Mouse (Mus musculus): ENCODE measurements around the gene Snrpd2. TPM values are rescaled to one million over a fixed set of nuclear protein-coding genes. Genes with fewer than 3 reads are reported as not detected.
A peak's percentile ranks its signal among the peaks of the same experiment; 100 is the strongest.

Snrpd2 gene
- polyA plus RNA-seq, 2 experiments = 143 to 151 TPM

DNA sequence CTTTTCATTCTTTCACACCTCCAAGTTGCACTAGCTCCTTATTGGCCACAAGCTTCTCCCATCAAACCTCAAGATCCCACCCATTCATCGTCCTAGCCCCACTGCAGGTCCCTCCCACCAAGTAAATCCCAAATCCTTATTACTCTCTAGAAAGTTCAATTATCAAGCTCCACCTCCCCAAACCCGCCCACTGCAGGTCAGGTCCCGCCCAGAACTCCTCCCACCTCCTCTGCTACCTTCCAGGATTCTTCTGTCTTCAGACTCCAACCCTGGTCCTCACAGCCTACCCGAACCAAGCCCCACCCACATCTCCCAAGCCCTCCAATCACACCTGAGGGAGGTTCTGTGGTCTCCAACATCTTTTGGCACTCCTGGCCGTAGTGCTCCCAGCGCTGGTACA is 14.7 kb downstream of the Snrpd2 start:
- ATAC-seq (ENCODE audit: low FRiP score, low read depth) (peak; percentile 78), DNase-seq (ENCODE audit: low spot score) (peak; percentile 49)
- peaks cover 21% of the 10 kb centered on the region for H3K27me3 ChIP-seq (ENCODE audit: control insufficient read depth, insufficient read depth, low read length)
- no peak overlapping the region for H3K27ac ChIP-seq (replicated peaks; ENCODE audit: low read depth, low read length)
- H3K9me3 ChIP-seq (ENCODE audit: control insufficient read depth, low read length) = no peaks in the 10 kb centered on the region
- H3K4me3 ChIP-seq (replicated peaks; ENCODE audit: low read length) = peak overlapping the region; percentile 14
- H3K4me1 ChIP-seq (ENCODE audit: control insufficient read depth, insufficient read depth, low read length) = peaks cover 19% of the 10 kb centered on the region; the same call in 1 of the 2 replicates
- 0% methylated on average over 6 of the region's 6 CpGs for WGBS
- no peaks in the 10 kb centered on the region for H3K36me3 ChIP-seq (ENCODE audit: control insufficient read depth, insufficient read depth, low read length)
- TF ChIP-seq POLR2A (IDR thresholded peaks at IDR 0.05; ENCODE audit: borderline replicate concordance, extremely low read depth, insufficient read depth, insufficient read length) = no peak
- no peak overlapping the region for H3K9ac ChIP-seq (ENCODE audit: low read depth, low read length, severe bottlenecking)
- H3K4me2 ChIP-seq (replicated peaks; ENCODE audit: low read depth, low read length, severe bottlenecking) = peak overlapping the region; percentile 37

DNA sequence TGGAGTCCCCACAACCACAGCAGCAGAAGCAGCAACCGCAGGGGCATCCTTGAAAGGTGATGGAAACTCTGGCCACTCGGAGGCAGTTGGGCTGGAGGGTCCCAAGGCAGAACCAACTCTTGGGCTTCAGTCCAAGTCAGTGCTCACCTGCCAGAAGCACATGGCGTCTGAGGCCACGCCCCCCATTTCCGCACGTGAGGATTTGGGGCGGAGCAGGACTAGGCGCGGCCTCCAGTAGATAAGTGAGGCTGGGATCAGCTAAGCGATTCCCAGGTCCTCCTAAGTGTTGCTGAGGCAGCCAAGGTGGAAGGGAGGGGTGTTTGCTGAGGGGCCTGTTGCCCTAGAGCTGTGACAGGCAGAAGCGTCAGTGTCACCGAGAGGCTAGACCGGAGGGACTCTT is 15.5 kb downstream of the Snrpd2 start:
- Histone ChIP-seq H3K27me3 (ENCODE audit: control insufficient read depth, insufficient read depth, low read length) (peaks cover 13% of the 10 kb centered on the region), H3K9ac (ENCODE audit: low read depth, low read length, severe bottlenecking) (no peak overlapping the region), H3K4me2 (replicated peaks; ENCODE audit: low read depth, low read length, severe bottlenecking) (peak overlapping the region; percentile 37), H3K27ac (replicated peaks; ENCODE audit: low read depth, low read length) (no peak overlapping the region), H3K4me3 (replicated peaks; ENCODE audit: low read length) (no peak overlapping the region), H3K4me1 (ENCODE audit: control insufficient read depth, insufficient read depth, low read length) (peaks cover 19% of the 10 kb centered on the region; the same call in 1 of the 2 replicates), H3K9me3 (ENCODE audit: control insufficient read depth, low read length) (no peaks in the 10 kb centered on the region), H3K36me3 (ENCODE audit: control insufficient read depth, insufficient read depth, low read length) (no peaks in the 10 kb centered on the region)
- no peak for ATAC-seq (ENCODE audit: low FRiP score, low read depth)
- no peak for DNase-seq (ENCODE audit: low spot score)
- no peak for TF ChIP-seq POLR2A (IDR thresholded peaks at IDR 0.05; ENCODE audit: borderline replicate concordance, extremely low read depth, insufficient read depth, insufficient read length)
- WGBS = 4% methylated on average over 13 of the region's 13 CpGs

DNA sequence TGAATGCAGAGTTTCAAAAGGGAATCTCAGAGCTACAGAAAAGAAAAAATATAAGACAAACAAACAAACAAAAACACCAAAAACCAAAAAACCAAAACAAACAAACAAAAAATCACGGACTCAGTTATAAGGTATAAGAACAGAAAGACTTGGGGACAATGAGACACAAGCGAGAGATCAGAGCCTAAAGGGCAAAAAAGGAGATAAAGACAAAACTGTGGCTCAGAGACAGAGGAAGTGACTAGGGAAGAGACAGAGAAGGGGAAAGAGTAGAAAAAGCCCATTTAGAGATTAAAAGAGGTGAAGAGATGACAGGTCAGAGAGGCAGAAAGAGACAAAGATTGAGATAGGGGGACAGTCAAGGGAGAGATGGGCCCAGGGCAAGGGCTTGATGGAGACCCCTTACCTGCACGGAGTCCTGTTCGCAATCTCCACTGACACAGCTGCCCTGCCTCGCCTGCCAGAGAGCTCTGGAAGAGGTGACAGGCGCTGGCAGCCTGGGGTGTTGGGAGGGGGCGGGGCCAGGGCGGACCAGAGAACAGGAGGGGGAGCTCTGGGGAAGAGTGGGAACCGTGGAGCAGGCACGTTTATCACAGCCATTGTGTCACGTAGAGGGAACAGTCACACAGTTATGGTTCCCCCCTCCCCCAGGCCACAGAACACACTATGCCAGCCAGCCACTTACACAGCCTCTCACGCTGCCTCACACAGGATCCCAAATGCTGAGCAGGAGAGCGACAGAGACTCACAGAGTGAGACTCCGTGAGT is 16.3 kb downstream of the Snrpd2 start, which contains the start of gene Gipr:
Gipr (minus strand) TSS at position 472 of the 768 bp plus-strand sequence.
- no peaks in the 10 kb centered on the region for H3K9me3 ChIP-seq (ENCODE audit: control insufficient read depth, low read length)
- H3K27me3 ChIP-seq (ENCODE audit: control insufficient read depth, insufficient read depth, low read length) = peaks cover 8% of the 10 kb centered on the region
- no peak for TF ChIP-seq POLR2A (IDR thresholded peaks at IDR 0.05; ENCODE audit: borderline replicate concordance, extremely low read depth, insufficient read depth, insufficient read length)
- no peak for DNase-seq (ENCODE audit: low spot score)
- no peak within 1 kb of the TSS for H3K9ac ChIP-seq (ENCODE audit: low read depth, low read length, severe bottlenecking)
- no peak within 1 kb of the TSS for H3K27ac ChIP-seq (replicated peaks; ENCODE audit: low read depth, low read length)
- no peak for ATAC-seq (ENCODE audit: low FRiP score, low read depth)
- H3K4me3 ChIP-seq (replicated peaks; ENCODE audit: low read length) = no peak within 1 kb of the TSS
- no peaks in the 10 kb centered on the region for H3K36me3 ChIP-seq (ENCODE audit: control insufficient read depth, insufficient read depth, low read length)
- WGBS = 19% methylated on average over 10 of the region's 14 CpGs
- peak within 1 kb of the TSS; percentile 37; the same call in 1 of the 2 replicates for H3K4me2 ChIP-seq (replicated peaks; ENCODE audit: low read depth, low read length, severe bottlenecking)
- H3K4me1 ChIP-seq (ENCODE audit: control insufficient read depth, insufficient read depth, low read length) = peaks cover 17% of the 10 kb centered on the region; the same call in 1 of the 2 replicates

DNA sequence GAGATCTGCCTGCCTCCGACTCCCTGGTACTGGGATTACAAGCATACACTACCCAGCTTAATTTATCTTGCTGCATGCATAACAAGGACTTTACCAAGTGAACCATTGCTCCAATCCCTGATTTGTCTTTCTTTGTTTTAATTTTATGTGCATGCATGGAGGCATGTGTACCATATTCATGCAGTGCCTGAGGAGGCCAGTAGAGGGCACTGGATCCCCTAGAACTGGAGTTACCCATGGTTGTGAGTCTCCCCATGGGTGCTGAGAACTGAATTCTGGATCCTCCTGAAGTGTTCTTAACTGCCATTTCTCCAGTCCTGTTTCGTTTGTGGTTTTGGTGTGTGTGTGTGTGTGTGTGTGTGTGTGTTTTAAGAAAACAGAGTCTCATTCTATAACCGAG is 17.5 kb downstream of the Snrpd2 start:
- Histone ChIP-seq H3K4me3 (replicated peaks; ENCODE audit: low read length) (no peak overlapping the region), H3K4me1 (ENCODE audit: control insufficient read depth, insufficient read depth, low read length) (peaks cover 17% of the 10 kb centered on the region; the same call in 1 of the 2 replicates), H3K9ac (ENCODE audit: low read depth, low read length, severe bottlenecking) (no peak overlapping the region), H3K9me3 (ENCODE audit: control insufficient read depth, low read length) (no peaks in the 10 kb centered on the region), H3K36me3 (ENCODE audit: control insufficient read depth, insufficient read depth, low read length) (no peaks in the 10 kb centered on the region), H3K4me2 (replicated peaks; ENCODE audit: low read depth, low read length, severe bottlenecking) (no peak overlapping the region), H3K27me3 (ENCODE audit: control insufficient read depth, insufficient read depth, low read length) (peaks cover 8% of the 10 kb centered on the region), H3K27ac (replicated peaks; ENCODE audit: low read depth, low read length) (no peak overlapping the region)
- no peak for DNase-seq (ENCODE audit: low spot score)
- 89% methylated on average over 3 of the region's 3 CpGs for WGBS
- no peak for TF ChIP-seq POLR2A (IDR thresholded peaks at IDR 0.05; ENCODE audit: borderline replicate concordance, extremely low read depth, insufficient read depth, insufficient read length)
- no peak for ATAC-seq (ENCODE audit: low FRiP score, low read depth)

DNA sequence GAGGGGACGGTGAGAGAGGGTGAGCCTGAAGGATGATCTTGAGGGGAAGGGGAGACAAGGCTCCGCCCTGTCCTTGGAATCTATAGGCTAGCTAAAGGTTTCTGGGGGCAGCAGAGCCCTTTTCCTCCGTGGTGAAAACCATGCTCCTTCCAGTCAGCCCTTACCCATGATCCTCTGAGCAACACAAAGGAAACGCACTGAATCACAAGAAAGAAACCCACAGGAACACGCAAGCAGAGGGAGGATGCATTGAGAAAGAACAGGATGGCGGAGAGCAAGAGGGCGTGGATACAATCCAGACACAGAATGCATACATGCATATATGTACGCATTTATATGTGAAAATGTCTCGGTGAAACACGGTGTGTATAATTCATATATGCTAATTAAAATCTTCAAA is 20.0 kb downstream of the Snrpd2 start:
- Histone ChIP-seq H3K9me3 (ENCODE audit: control insufficient read depth, low read length) (no peaks in the 10 kb centered on the region), H3K36me3 (ENCODE audit: control insufficient read depth, insufficient read depth, low read length) (no peaks in the 10 kb centered on the region), H3K4me1 (ENCODE audit: control insufficient read depth, insufficient read depth, low read length) (0 out of 2 replicates have a peak, but pooled peaks cover 8% of the 10 kb centered on the region), H3K27me3 (ENCODE audit: control insufficient read depth, insufficient read depth, low read length) (peaks cover 8% of the 10 kb centered on the region), H3K9ac (ENCODE audit: low read depth, low read length, severe bottlenecking) (no peak overlapping the region), H3K27ac (replicated peaks; ENCODE audit: low read depth, low read length) (no peak overlapping the region), H3K4me3 (replicated peaks; ENCODE audit: low read length) (no peak overlapping the region), H3K4me2 (replicated peaks; ENCODE audit: low read depth, low read length, severe bottlenecking) (no peak overlapping the region)
- WGBS = 61% methylated on average over 10 of the region's 10 CpGs
- DNase-seq (ENCODE audit: low spot score) (no peak), ATAC-seq (ENCODE audit: low FRiP score, low read depth) (no peak)
- TF ChIP-seq POLR2A (IDR thresholded peaks at IDR 0.05; ENCODE audit: borderline replicate concordance, extremely low read depth, insufficient read depth, insufficient read length) = no peak
